ENCODE assay signal across 11 mouse cellular contexts in genomic region chr6:98947486-98948152, GRCm38 (mm10).
DNase-seq lines count a peak whose midpoint lies in the region; ATAC-seq lines count a peak whose summit lies in the region.
"Had no signal": no experiment of that assay in that cellular context is flagged by ENCODE, and none has a peak within 500 bp of the region (broad histone marks: within the 10 kb centered on the region; RNA-seq: fewer than 3 reads in every experiment).

No protein-coding gene starts in this region.

- no peak overlapping the region for H3K4me2 ChIP-seq in heart, embryonic 13.5 days
- no peak overlapping the region for H3K4me2 ChIP-seq in heart, embryonic 12.5 days
- H3K4me2 ChIP-seq in midbrain, embryonic 15.5 days, result no peak overlapping the region
- H3K4me2 ChIP-seq in midbrain, embryonic 16.5 days (ENCODE audit: low read length), result no peak overlapping the region
- no peak overlapping the region for H3K4me2 ChIP-seq in hindbrain, embryonic 12.5 days (replicated peaks)
- H3K4me2 ChIP-seq in stomach, embryonic 16.5 days (ENCODE audit: low read depth, low read length), result no peak overlapping the region

- H3K4me3 ChIP-seq in heart, embryonic 13.5 days, result no peak overlapping the region
- no peak overlapping the region for H3K4me3 ChIP-seq in heart, embryonic 12.5 days
- no peak overlapping the region for H3K4me3 ChIP-seq in midbrain, embryonic 15.5 days
- H3K4me3 ChIP-seq in midbrain, embryonic 16.5 days (ENCODE audit: low read depth, low read length), result no peak overlapping the region
- no peak overlapping the region for H3K4me3 ChIP-seq in hindbrain, embryonic 12.5 days
- no peak overlapping the region for H3K4me3 ChIP-seq in stomach, embryonic 16.5 days (replicated peaks; ENCODE audit: low read length)

- WGBS in heart, embryonic 13.5 days, result 72% methylated on average over 11 of the region's 11 CpGs
- WGBS in heart, embryonic 12.5 days, result 78% methylated on average over 11 of the region's 11 CpGs
- 60% methylated on average over 11 of the region's 11 CpGs for WGBS in midbrain, embryonic 15.5 days
- WGBS in midbrain, embryonic 16.5 days, result 57% methylated on average over 11 of the region's 11 CpGs
- WGBS in hindbrain, embryonic 12.5 days, result 58% methylated on average over 11 of the region's 11 CpGs
- 59% methylated on average over 11 of the region's 11 CpGs for WGBS in stomach, embryonic 16.5 days

- peaks cover 57% of the 10 kb centered on the region for H3K36me3 ChIP-seq in heart, embryonic 13.5 days
- peaks cover 47% of the 10 kb centered on the region for H3K36me3 ChIP-seq in heart, embryonic 12.5 days
- H3K36me3 ChIP-seq in midbrain, embryonic 15.5 days (replicated peaks), result no peaks in the 10 kb centered on the region
- no peaks in the 10 kb centered on the region for H3K36me3 ChIP-seq in midbrain, embryonic 16.5 days (ENCODE audit: control insufficient read depth, insufficient read depth, low read length)
- peaks cover 4% of the 10 kb centered on the region; the same call in 1 of the 2 replicates for H3K36me3 ChIP-seq in hindbrain, embryonic 12.5 days
- H3K36me3 ChIP-seq in stomach, embryonic 16.5 days (ENCODE audit: control insufficient read depth, insufficient read depth, low read length), result 0 out of 2 replicates have a peak, but pooled peaks cover 3% of the 10 kb centered on the region

- 0 out of 2 replicates have a peak overlapping the region, but pooled peaks have one; percentile 3 for H3K27ac ChIP-seq in heart, embryonic 13.5 days (replicated peaks)
- no peak overlapping the region for H3K27ac ChIP-seq in heart, embryonic 12.5 days (ENCODE audit: poor library complexity, severe bottlenecking)
- no peak overlapping the region for H3K27ac ChIP-seq in midbrain, embryonic 15.5 days
- no peak overlapping the region for H3K27ac ChIP-seq in midbrain, embryonic 16.5 days (ENCODE audit: low read length)
- H3K27ac ChIP-seq in hindbrain, embryonic 12.5 days, result no peak overlapping the region
- peak overlapping the region; percentile 91 for H3K27ac ChIP-seq in stomach, embryonic 16.5 days (ENCODE audit: low read length)

- no peak overlapping the region for H3K9ac ChIP-seq in heart, embryonic 13.5 days
- H3K9ac ChIP-seq in heart, embryonic 12.5 days, result no peak overlapping the region
- no peak overlapping the region for H3K9ac ChIP-seq in midbrain, embryonic 15.5 days
- no peak overlapping the region for H3K9ac ChIP-seq in midbrain, embryonic 16.5 days (ENCODE audit: low read depth, low read length)
- H3K9ac ChIP-seq in hindbrain, embryonic 12.5 days, result no peak overlapping the region
- H3K9ac ChIP-seq in stomach, embryonic 16.5 days (ENCODE audit: low read length), result no peak overlapping the region

- ATAC-seq in heart, embryonic 13.5 days (ENCODE audit: extremely low read depth, insufficient number of reproducible peaks, low FRiP score, low TSS enrichment), result no peak
- ATAC-seq in heart, embryonic 12.5 days (ENCODE audit: insufficient number of reproducible peaks, low FRiP score), result no peak
- ATAC-seq in midbrain, embryonic 15.5 days (replicated peaks), result peak; percentile 52; the same call in 1 of the 2 replicates
- no peak for ATAC-seq in midbrain, embryonic 16.5 days
- ATAC-seq in hindbrain, embryonic 12.5 days (ENCODE audit: low FRiP score), result peak; percentile 63
- no peak for ATAC-seq in stomach, embryonic 16.5 days (ENCODE audit: insufficient read depth, low FRiP score)
- no peak for ATAC-seq in inflammation-experienced regulatory T-cells, adult 6 months

- no peak for DNase-seq in natural killer cell, adult 2 months (ENCODE audit: low spot score in 2 of 2)
- DNase-seq: cerebellum, postnatal 36 days; kidney, adult 11 months; thymus, postnatal 4 days had no signal

- peaks cover 49% of the 10 kb centered on the region for H3K4me1 ChIP-seq in heart, embryonic 13.5 days
- peaks cover 39% of the 10 kb centered on the region for H3K4me1 ChIP-seq in heart, embryonic 12.5 days (replicated peaks)
- peaks cover 9% of the 10 kb centered on the region; the same call in 1 of the 2 replicates for H3K4me1 ChIP-seq in midbrain, embryonic 15.5 days
- H3K4me1 ChIP-seq in midbrain, embryonic 16.5 days (ENCODE audit: control insufficient read depth, insufficient read depth, low read length), result peaks cover 11% of the 10 kb centered on the region
- peaks cover 46% of the 10 kb centered on the region for H3K4me1 ChIP-seq in hindbrain, embryonic 12.5 days
- peaks cover 48% of the 10 kb centered on the region for H3K4me1 ChIP-seq in stomach, embryonic 16.5 days (ENCODE audit: control insufficient read depth, insufficient read depth, low read length)

- no peaks in the 10 kb centered on the region for H3K9me3 ChIP-seq in heart, embryonic 13.5 days
- H3K9me3 ChIP-seq in heart, embryonic 12.5 days (replicated peaks), result no peaks in the 10 kb centered on the region
- H3K9me3 ChIP-seq in midbrain, embryonic 15.5 days, result no peaks in the 10 kb centered on the region
- H3K9me3 ChIP-seq in midbrain, embryonic 16.5 days (replicated peaks; ENCODE audit: control insufficient read depth, low read length, poor library complexity, severe bottlenecking), result no peaks in the 10 kb centered on the region
- H3K9me3 ChIP-seq in hindbrain, embryonic 12.5 days (replicated peaks), result no peaks in the 10 kb centered on the region
- no peaks in the 10 kb centered on the region for H3K9me3 ChIP-seq in stomach, embryonic 16.5 days (replicated peaks; ENCODE audit: control insufficient read depth, low read length)

- H3K27me3 ChIP-seq in heart, embryonic 13.5 days (replicated peaks), result no peaks in the 10 kb centered on the region
- H3K27me3 ChIP-seq in heart, embryonic 12.5 days (replicated peaks), result no peaks in the 10 kb centered on the region
- no peaks in the 10 kb centered on the region for H3K27me3 ChIP-seq in midbrain, embryonic 15.5 days (replicated peaks)
- H3K27me3 ChIP-seq in midbrain, embryonic 16.5 days (ENCODE audit: control insufficient read depth, insufficient read depth, low read depth, low read length), result no peaks in the 10 kb centered on the region
- H3K27me3 ChIP-seq in hindbrain, embryonic 12.5 days, result no peaks in the 10 kb centered on the region
- H3K27me3 ChIP-seq in stomach, embryonic 16.5 days (ENCODE audit: control insufficient read depth, insufficient read depth, low read length), result no peaks in the 10 kb centered on the region

Comparison
In these comparisons a context has a peak if more than half of its experiments do, and no peak if none do; other contexts are left out.
1. ATAC-seq: peak in midbrain, embryonic 15.5 days (single experiment) and hindbrain, embryonic 12.5 days (single experiment); none in heart, embryonic 13.5 days (single experiment), heart, embryonic 12.5 days (single experiment), midbrain, embryonic 16.5 days (single experiment), stomach, embryonic 16.5 days (single experiment) and inflammation-experienced regulatory T-cells, adult 6 months (single experiment).
2. H3K27ac ChIP-seq: peak in heart, embryonic 13.5 days (single experiment) and stomach, embryonic 16.5 days (single experiment); none in heart, embryonic 12.5 days (single experiment), midbrain, embryonic 15.5 days (single experiment), midbrain, embryonic 16.5 days (single experiment) and hindbrain, embryonic 12.5 days (single experiment).